Mouse (Mus musculus) megakaryocyte progenitor cell, adult 5-6 weeks (primary cell): ENCODE results near the gene Lamp2. TPM values are rescaled to one million over a fixed set of nuclear protein-coding genes. Genes with fewer than 3 reads are reported as not detected.
"Not testable (repeated sequence)": the region's sequence is repeated elsewhere in the genome, so short reads cannot be mapped to it uniquely, and the experiment has no call there.

Source experiments
- ATAC-seq: replicated peaks from 2 replicates; pipeline ENCODE4 v1.8.0; 2016; ENCODE audit warnings: mild to moderate bottlenecking, moderate TSS enrichment, inconsistent platforms; ENCODE audit not compliant: poor library complexity
- total RNA-seq, 2 experiments: library from RNA; stranded (forward) in 1 of 2; stranded (reverse) in 1 of 2; fragments of 157-497, 149-512 nt in 1 of 2; fragments of 200-1000 nt in 1 of 2; gene quantifications; 2 replicates each; pipeline versions ENCODE4 v1.2.3 to v1.2.4; 2015 to 2017

Lamp2 gene
- total RNA-seq, 2 experiments from 2014 or later: 183 to 262 TPM

DNA sequence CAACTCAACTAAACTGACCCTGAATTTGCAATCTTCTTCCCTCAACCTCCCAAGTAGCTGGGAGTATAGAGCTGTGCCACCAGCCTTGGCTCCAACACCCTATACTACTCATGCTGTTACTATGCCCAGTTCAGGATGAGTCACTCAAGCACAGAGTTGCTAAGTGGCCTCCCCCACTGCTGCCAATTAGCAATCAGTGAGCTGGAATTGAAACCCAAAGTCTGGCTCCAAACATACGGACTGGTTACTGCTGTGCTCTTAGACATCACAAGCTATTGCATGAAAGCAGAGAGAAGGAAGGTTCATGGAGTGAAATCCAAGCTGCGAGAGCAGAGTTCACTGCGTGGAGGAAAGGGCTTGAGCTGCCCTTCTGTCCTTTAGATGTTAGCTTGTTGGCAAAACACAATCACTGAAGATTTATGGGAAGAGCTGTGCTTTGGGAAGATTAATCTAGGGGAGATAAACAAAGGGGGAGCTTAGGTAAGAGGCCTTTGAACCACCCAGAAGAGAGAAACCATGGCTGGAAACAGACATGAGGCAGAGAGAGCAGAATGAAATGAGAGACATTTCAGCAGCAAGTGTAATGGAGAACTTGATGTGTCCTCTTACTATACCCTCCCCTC is 27.3 kb downstream of the Lamp2 start:
- no peak for ATAC-seq

DNA sequence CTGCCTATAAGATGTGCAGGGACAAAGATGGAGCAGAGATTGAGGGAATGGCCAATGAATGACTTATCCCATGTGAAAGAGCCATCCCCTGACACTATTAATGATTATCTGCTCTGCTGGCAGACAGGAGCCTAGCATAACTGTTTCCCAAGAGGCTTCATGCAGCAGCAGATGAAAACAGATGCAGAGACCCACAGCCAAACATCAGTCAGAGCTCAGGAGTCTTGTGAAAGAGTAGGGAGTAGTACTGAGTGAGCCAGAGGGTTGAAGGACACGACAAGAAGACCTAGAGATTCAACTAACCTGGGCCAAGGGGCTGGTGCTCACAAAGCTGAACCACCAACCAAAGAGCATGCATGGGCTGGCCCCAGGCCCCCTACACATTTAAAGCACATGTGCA is 30.2 kb downstream of the Lamp2 start:
- no peak for ATAC-seq

- ATAC-seq: no peak
Observed at GRCm38 (mm10) chrX:38423096-38423495, 33.2 kb downstream of the Lamp2 start.

- no peak for ATAC-seq
Observed at GRCm38 (mm10) chrX:38422396-38422795, 33.9 kb downstream of the Lamp2 start.

- no peak for ATAC-seq
Observed at GRCm38 (mm10) chrX:38403879-38404278, 52.4 kb downstream of the Lamp2 start.

GRCm38 (mm10) chrX:38402981-38403380 is 53.3 kb downstream of the Lamp2 start:
- ATAC-seq: no peak

GRCm38 (mm10) chrX:38402004-38402403 is 54.2 kb downstream of the Lamp2 start:
- no peak for ATAC-seq

- no peak for ATAC-seq
Observed at GRCm38 (mm10) chrX:38400616-38401015, 55.6 kb downstream of the Lamp2 start.

GRCm38 (mm10) chrX:38399671-38400070 is 56.6 kb downstream of the Lamp2 start:
- no peak for ATAC-seq

DNA sequence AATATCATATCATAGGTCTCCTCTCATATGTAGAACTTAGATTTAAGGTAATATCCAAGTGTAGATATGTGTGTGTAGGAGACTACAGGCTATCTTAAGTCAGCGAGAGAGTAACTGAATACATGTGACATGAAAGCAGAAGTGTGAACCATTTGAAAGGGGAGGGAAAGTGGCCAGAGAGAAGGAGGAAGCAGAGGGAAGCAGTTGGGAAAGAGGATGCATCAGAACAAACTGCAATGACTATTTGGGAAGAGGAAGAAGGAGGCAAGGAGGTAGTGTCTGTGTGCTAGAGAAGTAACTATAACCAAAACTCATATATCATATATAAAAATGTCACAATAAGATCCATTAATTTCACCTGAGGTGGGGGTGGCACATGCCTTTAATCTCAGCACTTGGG is 83.1 kb downstream of the Lamp2 start:
- ATAC-seq: peak; percentile 89

DNA sequence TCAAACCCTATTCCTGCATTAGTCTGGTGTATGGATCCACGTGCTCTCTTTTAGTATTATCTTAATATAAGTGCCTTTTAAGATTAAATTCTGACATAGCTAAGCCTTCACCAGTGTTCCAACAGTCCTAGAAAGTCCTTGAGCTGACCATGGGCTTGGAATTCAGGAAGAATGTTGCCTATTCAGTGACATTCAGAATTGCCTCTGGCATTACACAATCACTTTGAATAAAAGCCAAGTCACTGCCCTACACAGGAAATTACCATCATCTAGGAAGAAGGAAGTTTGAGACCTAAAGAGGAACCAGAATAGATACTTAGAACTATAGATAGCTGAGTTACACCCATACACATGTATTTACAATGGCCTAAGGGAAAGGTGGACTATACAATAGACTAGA is 91.6 kb downstream of the Lamp2 start:
- not testable (repeated sequence) for ATAC-seq

DNA sequence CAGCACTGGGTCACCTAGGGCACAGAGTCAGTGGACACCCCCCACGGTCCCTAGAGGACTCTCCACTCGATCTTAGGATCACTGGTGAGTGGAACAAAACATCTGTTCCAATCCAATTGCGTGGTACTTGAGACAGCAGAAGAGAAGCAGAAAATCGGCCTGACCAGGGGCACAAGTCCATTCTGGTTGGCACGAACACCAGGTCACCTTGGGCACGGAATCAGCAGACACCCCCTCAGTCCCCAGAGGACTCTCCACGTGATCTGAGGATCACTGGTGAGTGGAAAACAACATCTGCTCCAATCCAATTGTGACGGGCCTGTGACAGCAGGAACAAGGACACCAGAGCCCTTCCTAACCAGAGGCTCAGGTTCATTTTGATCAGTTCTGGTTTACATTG is 94.2 kb downstream of the Lamp2 start:
- no peak for ATAC-seq

Other genes starting within 250 kb of the Lamp2 start
- gene Tmem255a, start 204.0 kb downstream of the Lamp2 start, total RNA-seq (2015): not detected in 2 replicates
- gene Tmem255a, start 204.0 kb downstream of the Lamp2 start, total RNA-seq (2017): 0.07 and 0.21 TPM in 2 replicates
- gene Atp1b4, start 140.3 kb downstream of the Lamp2 start, total RNA-seq (2015): not detected in 2 replicates
- gene Atp1b4, start 140.3 kb downstream of the Lamp2 start, total RNA-seq (2017): not detected in 2 replicates
- 61.3 and 67.4 TPM in 2 replicates for gene Cul4b, start 119.7 kb upstream of the Lamp2 start, total RNA-seq (2015)
- 59.2 and 67.7 TPM in 2 replicates for gene Cul4b, start 119.7 kb upstream of the Lamp2 start, total RNA-seq (2017)
- gene Mcts1, start 144.1 kb upstream of the Lamp2 start, total RNA-seq (2015): 112 and 140 TPM in 2 replicates
- 42.1 and 46.7 TPM in 2 replicates for gene Mcts1, start 144.1 kb upstream of the Lamp2 start, total RNA-seq (2017)
- gene C1galt1c1, start 178.6 kb upstream of the Lamp2 start, total RNA-seq (2015): 72.7 and 90.6 TPM in 2 replicates
- gene C1galt1c1, start 178.6 kb upstream of the Lamp2 start, total RNA-seq (2017): 88.5 and 99.7 TPM in 2 replicates